Mouse (Mus musculus) 3T3-L1 (cell line): Measurements from ENCODE around the gene Dnajb8.

Experiments
- DNase-seq: peaks from one replicate; pipeline ENCODE4 v3.0.0-alpha.2; 2015; ENCODE audit warnings: low read depth, low spot score

Dnajb8 gene

GRCm38 (mm10) chr6:88227537-88227936, 5.5 kb downstream of the Dnajb8 start:
- DNase-seq: no peak

- DNase-seq: no peak
Measured at GRCm38 (mm10) chr6:88229221-88229620, 7.2 kb downstream of the Dnajb8 start.

- no peak for DNase-seq
Measured at GRCm38 (mm10) chr6:88231821-88232220, 9.8 kb downstream of the Dnajb8 start.

GRCm38 (mm10) chr6:88232221-88232620, 10.2 kb downstream of the Dnajb8 start:
- no peak for DNase-seq

- DNase-seq: no peak
Measured at GRCm38 (mm10) chr6:88233996-88234395, 11.9 kb downstream of the Dnajb8 start.

GRCm38 (mm10) chr6:88235461-88235860, 13.4 kb downstream of the Dnajb8 start:
- no peak for DNase-seq

- DNase-seq: no peak
Measured at GRCm38 (mm10) chr6:88235983-88236382, 13.9 kb downstream of the Dnajb8 start.

GRCm38 (mm10) chr6:88236513-88236912, 14.4 kb downstream of the Dnajb8 start:
- no peak for DNase-seq

- DNase-seq: peak; percentile 43
Measured at GRCm38 (mm10) chr6:88242604-88243003, 20.5 kb downstream of the Dnajb8 start.

- DNase-seq: no peak
Measured at GRCm38 (mm10) chr6:88249231-88249630, 27.2 kb downstream of the Dnajb8 start.

- DNase-seq: no peak
Measured at GRCm38 (mm10) chr6:88251396-88251795, 29.3 kb downstream of the Dnajb8 start.

- no peak for DNase-seq
Measured at GRCm38 (mm10) chr6:88251798-88252478, 29.9 kb downstream of the Dnajb8 start.

- no peak for DNase-seq
Measured at GRCm38 (mm10) chr6:88254082-88254481, 32.0 kb downstream of the Dnajb8 start.

- no peak for DNase-seq
Measured at GRCm38 (mm10) chr6:88255435-88255834, 33.4 kb downstream of the Dnajb8 start.

GRCm38 (mm10) chr6:88259621-88260020, 37.6 kb downstream of the Dnajb8 start:
- no peak for DNase-seq

GRCm38 (mm10) chr6:88260645-88261044, 38.6 kb downstream of the Dnajb8 start:
- no peak for DNase-seq

- DNase-seq: no peak
Measured at GRCm38 (mm10) chr6:88262160-88262559, 40.1 kb downstream of the Dnajb8 start.

- no peak for DNase-seq
Measured at GRCm38 (mm10) chr6:88265355-88265754, 43.3 kb downstream of the Dnajb8 start.

- DNase-seq: no peak
Measured at GRCm38 (mm10) chr6:88266055-88266454, 44.0 kb downstream of the Dnajb8 start.

GRCm38 (mm10) chr6:88267068-88267467, 45.0 kb downstream of the Dnajb8 start:
- DNase-seq: no peak

GRCm38 (mm10) chr6:88267970-88268369, 45.9 kb downstream of the Dnajb8 start:
- DNase-seq: no peak

- no peak for DNase-seq
Measured at GRCm38 (mm10) chr6:88274623-88275022, 52.6 kb downstream of the Dnajb8 start.

- DNase-seq: no peak
Measured at GRCm38 (mm10) chr6:88276221-88276620, 54.2 kb downstream of the Dnajb8 start.

GRCm38 (mm10) chr6:88277242-88277641, 55.2 kb downstream of the Dnajb8 start:
- DNase-seq: no peak
